Mouse (Mus musculus) lung, postnatal 4 days (tissue): Measurements from ENCODE around the gene Ryr1.

ENCODE experiments used
- DNase-seq, 2 experiments: peaks; one replicate each; pipeline ENCODE4 v3.0.0; 2021

Gene Ryr1

DNA sequence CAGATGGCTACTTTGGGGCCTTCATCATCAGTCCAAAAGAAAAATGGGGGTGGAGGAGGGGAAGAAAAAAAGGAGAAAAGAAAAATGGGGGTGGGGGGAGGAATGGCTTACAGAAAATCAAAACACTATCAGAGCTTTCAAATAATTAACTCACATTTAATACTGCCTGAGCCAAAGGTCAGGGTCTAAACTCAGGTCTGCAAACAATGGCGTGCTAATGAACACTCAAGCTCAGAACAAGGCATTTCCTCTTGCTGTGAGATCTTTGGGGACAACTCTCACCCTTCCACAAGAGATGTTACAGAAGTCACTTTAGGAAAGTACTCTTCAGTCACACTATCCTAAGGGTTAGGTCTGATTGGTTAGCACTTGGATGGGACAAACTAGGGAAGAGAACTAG, 166.2 kb downstream of the Ryr1 start:
- no peak for DNase-seq

DNA sequence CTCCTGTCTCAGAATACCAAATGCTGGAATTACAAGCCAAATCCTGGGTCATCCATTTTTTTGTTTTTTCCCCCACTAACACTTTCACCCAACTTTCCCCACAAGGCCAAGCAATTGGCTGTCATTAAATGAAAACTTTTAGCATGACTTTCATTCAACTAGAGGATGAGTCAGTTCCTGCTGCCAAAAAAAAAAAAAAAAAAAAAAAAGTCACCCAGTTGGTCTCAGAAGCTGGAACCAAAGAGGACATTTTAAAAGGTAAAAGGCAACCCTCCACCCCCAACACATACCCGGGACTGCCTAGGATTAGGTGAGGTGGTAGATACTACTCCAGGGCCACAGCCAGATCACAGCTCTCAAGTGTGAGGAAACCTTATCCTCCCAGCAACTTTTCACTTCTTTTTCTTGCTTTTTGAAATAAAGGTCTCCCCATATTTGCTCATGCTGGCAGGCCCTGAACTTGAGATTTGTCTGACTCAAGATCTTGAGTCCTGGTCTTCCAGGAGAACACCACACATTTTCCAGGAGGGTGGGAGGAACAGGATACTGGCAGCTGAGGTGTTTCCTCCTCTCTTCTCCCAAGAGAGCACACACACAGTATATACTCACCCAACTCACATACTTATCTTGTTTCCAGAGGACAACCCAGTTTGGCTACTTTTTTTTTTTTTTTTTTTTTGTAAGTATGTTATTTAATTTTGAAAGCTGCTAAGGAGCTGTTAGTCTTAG, 166.8 kb downstream of the Ryr1 start:
- no peak for DNase-seq

- no peak for DNase-seq
Observed at GRCm38 (mm10) chr7:28957286-28957685, 167.7 kb downstream of the Ryr1 start.

GRCm38 (mm10) chr7:28956270-28956669, 168.7 kb downstream of the Ryr1 start:
- no peak for DNase-seq

DNA sequence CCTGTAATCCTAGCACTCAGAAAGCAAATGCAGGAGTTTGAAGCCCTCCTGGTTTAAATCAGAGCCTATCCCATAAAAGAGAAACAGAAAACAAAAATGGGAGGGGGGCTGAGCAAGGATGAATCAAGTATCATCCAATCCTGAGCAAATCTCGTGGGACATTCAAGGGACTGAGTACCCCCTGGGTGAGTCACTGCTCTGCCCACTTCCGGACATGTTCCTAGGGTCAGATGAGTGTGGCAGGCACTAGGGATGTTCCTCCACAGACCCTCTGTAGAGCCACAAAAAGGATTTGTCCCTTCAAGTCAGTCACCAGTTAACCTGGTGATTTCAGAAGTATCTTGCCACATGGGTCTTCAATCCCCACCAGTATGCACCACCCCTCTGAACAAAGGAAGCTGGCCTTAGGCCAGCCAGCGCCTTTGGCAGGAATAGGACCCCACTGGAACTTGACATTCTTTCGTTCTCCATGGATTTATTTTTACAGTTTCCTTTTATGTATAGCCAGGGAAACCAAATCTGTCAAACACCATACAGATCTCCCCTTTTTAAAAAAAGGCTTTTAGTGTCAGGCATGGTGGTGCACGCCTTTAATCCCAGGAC, 169.6 kb downstream of the Ryr1 start:
- peak in 1 of 2 experiments; percentile 59 for DNase-seq

- no peak for DNase-seq
Observed at GRCm38 (mm10) chr7:28954773-28955172, 170.2 kb downstream of the Ryr1 start.

DNA sequence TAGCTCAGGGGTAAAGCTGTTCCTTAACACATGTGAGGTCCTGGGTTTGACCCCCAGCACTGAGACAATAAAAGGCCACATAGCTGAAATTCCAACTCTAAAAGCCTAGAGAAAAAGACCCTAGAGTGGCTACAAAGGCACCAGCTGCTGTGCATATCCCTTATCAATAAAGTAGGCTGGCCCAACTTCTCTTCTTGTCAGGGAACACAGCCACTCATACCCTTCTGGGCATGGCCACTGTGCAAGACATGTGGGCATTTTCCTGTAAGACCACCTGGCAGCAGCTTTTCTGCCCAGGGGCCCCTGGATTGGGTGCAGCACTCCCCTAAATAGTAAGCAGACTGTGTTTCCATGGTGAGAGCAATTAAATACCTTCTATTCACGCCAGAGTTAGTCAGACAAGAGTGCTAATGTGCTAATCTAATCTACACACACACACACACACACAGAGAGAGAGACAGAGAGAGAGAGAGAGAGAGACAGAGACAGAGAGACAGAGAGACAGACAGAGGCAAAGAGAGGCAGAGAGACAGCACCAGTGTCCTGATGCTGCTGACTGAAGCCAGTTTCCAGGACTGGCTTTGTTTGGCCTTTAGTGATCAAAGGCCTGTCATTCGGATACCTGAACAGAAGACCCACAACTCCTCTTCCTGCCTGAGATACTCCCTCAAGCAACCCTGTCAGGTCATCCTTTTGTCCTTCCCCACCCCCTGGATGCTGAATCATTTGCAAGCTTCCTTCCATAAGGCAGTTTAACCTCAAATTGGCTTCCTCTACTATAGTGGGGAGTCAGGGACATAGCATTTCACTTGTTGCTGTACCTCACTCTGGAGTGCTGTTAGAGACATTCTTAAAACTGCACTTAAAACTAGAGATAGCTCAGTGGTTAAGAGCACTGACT, 171.3 kb downstream of the Ryr1 start:
- DNase-seq, result no peak
